Mouse (Mus musculus): ENCODE data around the gene Osbp.
A peak's percentile ranks its signal among the peaks of the same experiment; 100 is the strongest.
"Not testable (repeated sequence)": the region's sequence is repeated elsewhere in the genome, so short reads cannot be mapped to it uniquely, and the experiment has no call there.

The Osbp gene

DNA sequence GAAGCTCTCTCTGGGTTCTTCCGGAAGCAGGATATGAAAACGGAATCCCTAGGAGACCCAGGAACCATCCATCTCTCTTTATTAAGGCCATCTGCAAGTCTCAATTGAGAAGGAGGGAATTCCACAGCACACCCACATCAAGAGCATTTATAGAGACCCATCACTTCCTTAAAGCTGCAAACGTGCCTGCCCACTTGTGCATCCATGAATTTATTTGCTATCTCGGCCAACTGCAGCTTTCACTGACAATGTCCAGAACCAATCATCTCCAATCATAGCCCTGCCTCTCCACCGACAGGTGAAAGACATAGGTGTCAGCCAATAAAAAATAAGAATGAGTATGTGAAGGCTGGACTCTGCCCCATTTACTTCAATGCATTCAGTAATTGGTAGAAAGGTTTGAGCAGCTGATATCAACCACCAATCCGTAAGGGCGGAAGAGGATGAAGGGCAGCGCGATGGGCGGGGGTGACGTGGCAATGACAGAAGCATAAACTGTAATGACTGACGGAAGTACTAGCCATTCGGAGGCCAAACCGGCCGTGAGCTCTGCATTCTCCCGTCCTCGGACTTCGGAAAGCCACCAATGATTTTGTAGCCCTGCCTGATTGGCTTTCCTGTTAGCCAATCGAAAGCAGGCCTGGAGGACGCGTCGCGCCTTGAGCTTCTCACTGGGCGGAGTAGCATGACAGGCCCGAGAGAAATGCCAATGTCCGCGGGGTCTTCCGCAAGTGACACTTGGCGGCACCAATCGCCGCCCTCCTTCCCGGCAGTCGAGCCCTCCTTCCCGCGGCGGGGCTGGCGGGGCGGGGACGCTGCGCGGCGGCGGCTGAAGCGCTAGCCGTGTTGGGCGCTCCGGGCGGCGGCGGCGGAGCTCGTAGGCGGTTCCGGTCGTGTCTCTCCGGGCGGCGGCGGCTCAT is at the start of gene Osbp:
Osbp (plus strand) TSS at position 919 of the 920 bp plus-strand sequence.
- DNase-seq, result peak; percentile 99

DNA sequence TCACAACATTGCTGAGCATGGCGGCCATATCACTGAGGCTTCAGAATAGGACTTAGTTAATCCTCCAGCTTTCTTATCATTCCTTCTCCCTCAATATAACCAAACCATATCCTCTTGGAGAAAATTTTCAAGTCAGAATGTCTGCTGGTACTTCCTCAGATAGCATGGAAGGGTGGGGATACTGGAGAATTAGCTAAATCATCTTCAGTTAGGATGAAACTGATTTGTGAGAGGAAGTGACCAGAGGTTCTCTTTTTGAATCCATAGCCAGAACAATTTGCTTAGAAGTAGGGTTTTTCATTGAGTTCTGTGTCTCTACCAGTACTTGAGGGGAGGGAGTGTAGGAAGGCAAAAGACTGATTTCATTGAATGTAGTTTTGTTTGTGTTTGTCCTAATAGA is 43.7 kb upstream of the Osbp start:
- DNase-seq, result no peak

DNA sequence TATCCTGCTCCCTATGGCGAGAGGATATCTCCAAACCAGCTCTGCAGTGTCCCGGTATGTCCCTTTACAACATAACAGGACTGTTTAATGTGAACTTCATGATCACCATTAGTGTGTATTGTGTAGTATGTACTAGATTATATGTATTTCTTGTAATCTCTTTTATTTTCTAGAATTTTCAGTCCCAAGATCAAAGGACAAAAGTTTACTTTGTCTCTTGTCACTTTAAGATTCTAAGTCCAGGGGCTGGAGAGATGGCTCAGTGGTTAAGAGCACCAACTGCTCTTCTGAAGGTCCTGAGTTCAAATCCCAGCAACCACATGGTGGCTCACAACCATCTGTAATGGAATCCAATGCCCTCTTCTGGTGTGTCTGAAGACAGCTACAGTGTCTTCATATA is 43.2 kb upstream of the Osbp start:
- not testable (repeated sequence) for DNase-seq

DNA sequence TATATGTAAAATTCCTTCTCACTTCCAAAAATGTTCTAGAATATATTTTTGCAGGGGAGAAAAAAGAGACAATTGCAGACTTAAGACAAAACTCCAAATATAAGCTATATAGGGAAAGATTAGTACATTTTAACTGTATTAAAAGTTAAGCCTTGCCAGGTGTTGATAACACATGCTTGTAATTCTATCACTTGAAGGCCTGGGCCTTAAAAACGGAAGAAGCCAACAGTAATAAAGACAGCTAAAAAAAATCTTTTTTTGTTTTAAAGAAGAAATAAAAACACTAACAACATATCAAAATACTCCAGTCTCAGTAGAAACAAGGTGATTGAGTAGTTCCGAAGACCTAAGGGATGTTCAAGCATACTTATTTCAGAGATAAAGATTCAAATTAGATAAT is 39.4 kb upstream of the Osbp start:
- no peak for DNase-seq

DNA sequence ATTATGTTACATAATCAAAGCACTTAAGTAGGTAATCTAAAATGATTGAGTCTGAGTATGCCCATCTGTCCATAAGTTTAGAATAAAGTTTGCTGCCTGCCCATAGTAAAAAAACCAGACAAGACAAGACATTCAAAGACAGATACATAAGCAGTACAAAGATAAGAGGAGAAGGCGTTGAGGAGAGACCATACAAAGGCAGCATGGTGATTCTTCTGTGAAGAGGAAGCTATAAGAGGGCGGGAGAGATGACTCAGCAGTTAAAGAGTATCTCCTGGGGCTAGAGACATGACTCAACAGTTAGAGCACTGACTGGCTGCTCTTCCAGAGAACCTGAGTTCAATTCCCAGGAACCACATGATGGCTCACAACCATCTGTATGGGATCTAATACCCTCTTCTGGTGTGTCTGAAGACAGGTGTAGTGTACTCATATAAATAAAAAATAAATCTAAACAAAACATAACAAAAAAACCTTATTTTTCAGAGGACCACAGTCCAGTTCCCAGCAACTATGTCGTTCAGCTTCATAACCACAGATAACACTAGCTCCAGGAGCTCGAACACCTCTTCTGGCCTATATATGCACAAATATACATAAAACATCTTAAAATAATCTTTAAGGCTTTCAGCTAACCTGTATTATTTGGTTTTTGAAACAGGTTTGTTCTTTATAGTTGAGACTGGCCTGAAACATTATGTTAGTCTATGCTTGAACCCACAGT is 37.6 kb upstream of the Osbp start:
- DNase-seq, result peak; percentile 5

DNA sequence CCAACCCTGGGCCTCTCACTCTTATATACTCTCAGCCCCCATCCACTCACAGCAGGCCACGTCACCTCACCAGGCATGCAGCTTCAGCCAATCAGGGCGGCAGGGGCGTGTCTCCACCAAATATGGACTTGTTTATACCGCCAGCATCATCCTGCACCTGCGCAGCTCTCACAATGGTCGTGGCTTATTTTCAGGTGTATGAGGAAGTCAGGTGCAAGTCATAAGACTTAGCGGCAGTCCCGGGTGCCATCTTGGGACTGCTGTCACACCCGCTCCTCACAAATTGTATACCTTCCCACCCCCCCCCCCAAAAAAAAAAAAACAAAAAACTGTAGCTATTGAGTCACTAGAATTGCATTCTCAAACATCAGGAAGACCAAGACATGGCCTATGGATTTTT is 19.3 kb upstream of the Osbp start:
- DNase-seq, result not testable (repeated sequence)

DNA sequence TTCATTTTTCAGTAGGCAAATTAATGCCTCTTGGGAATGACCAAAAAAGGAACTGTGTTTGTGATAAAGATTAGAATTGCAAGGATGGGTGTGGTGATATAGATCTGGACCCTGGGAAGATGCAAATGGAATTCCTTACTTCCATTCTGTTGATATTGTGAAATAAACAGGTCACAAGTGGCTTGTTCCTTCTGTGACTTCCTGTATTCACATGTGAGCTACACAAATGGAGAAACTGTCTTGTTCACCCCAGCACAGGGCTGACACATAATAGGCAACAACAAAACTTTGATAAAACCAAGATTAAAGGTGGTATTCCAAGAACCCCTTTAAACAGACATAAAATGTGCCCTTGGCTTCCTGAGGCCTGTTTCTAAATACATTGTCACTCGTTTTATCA is 15.9 kb upstream of the Osbp start:
- no peak for DNase-seq

DNA sequence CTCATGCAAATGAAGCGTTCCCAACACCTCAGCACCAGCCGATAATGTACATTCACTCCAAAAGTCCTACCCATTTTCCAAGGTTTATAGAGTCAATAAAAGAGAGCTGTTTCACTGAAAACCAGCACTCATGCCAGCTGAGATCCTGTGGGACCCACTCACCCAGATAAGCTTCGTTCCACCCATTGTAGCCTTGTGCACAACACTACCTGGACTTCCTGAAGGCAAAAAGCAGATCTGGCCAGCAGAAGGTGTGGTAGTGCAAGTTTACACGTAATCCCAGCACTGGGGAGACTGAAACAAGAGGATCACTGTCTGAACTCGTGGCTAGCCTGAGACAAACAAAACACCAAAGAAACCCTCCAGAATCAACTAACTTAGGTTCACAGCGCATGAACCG is 15.0 kb upstream of the Osbp start:
- no peak for DNase-seq

DNA sequence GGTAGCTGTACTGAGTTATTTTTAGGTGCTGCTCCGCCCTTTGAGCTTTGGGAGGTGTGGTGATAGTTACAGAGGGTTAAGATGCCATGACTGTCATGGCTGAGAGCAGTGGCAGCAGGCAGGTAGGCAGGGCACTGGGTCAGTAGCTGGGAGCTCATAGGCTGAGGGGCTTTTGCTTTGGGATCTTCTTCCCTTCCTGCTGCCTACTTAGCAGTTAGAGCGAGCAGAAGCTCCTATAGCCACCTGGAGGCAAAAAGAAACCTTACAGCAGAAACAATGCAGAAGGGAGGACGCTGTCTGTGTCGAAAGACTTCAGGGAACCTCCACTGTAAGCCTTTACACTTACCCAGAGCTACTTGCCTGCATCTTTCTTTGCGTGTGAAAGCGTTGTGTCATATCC is 11.5 kb upstream of the Osbp start:
- DNase-seq, result no peak

DNA sequence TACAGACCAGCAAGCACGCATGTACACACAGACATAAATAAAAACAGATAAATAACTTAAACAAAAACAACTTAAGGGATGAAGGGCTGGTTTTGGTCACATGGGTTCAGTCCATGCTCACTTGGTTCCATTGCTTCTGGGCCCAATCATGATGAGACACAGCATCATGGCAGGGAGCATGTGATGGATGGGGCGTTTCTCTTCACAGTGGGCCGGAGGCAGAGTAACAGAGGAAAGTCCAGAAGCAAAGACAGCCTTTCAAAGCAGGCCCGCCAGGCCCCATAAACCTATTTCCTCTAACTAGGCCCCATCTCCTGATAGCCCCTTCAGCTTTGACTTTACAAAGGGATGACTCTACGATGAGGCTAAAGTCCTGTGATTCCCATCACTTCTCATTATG is 9.1 kb upstream of the Osbp start:
- DNase-seq, result no peak

DNA sequence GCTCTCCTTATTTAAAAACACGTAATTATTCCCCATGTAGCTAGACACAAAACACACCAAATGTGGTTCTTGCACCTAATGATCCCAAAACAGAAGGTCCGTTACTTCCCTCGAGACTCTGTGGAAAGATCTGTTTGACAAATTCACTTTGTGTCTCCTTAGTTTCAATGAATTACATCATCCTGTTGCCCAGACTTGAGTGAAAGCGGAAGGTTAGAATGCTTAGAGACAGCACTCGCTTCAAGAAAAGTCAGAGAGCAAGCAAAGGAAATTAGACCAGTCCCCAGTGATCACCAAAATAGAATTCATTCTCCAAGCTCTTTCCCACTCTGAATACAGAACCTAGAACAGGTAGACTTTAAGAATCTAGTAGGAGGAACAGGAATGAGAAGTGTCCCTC is 8.3 kb upstream of the Osbp start:
- no peak for DNase-seq

DNA sequence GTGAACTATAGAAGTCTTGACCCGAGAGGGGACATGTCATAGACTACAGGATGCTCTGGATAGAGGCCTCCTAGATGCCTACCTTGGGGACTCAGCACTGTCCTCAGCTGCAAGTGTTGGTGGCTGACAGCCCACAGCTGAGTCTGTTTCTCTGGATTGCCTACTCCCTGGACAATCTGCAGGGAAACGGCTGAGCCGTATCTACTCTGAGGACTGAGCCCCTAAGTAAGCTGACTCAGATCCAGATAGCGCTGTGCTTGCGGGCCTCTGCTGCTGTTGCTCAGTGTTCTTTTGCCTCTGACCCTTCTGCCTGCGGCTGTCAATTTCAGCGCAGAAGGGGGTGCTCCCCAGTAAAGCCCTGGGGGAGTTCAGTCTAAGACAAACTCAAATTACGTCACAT is 7.9 kb upstream of the Osbp start:
- no peak for DNase-seq

DNA sequence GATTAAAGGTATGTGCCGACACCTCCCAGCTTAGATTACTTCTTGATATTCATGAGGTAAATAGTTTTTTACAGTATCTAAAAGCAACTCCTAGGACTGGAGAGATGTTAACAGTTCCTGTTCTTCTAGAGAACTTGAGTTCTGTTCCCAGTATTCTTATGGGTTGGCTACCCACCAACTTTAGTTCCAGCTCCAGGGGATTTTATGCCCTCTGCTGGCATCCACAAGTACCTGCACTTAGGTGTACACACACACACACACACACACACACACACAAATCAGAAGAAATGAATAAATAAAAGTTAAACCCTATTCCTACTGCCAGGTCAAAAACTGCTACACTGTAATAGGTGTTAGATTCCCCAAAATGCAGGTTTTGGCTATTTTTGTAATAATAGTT is 1.5 kb upstream of the Osbp start:
- no peak for DNase-seq

DNA sequence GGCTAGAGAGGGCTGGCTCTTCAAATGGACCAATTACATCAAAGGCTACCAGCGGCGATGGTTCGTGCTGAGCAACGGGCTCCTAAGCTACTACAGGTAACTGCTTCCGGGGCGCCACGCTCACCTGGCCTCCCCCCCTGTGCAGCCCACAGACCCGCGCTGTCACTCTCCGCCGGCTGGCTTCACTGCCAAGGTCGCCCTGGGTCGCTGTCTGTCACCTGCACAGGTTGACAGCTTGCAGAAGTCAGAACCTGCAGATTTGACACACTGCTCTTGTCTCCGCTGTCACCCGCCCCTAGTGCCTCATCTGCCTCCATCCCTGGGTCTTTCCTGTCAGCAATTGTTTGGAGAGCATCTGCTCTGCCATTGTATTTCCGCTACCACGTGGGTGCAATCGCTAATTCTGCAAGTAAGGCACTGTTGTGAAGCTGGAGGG is 478 bp downstream of the Osbp start:
- DNase-seq, result peak; percentile 44

DNA sequence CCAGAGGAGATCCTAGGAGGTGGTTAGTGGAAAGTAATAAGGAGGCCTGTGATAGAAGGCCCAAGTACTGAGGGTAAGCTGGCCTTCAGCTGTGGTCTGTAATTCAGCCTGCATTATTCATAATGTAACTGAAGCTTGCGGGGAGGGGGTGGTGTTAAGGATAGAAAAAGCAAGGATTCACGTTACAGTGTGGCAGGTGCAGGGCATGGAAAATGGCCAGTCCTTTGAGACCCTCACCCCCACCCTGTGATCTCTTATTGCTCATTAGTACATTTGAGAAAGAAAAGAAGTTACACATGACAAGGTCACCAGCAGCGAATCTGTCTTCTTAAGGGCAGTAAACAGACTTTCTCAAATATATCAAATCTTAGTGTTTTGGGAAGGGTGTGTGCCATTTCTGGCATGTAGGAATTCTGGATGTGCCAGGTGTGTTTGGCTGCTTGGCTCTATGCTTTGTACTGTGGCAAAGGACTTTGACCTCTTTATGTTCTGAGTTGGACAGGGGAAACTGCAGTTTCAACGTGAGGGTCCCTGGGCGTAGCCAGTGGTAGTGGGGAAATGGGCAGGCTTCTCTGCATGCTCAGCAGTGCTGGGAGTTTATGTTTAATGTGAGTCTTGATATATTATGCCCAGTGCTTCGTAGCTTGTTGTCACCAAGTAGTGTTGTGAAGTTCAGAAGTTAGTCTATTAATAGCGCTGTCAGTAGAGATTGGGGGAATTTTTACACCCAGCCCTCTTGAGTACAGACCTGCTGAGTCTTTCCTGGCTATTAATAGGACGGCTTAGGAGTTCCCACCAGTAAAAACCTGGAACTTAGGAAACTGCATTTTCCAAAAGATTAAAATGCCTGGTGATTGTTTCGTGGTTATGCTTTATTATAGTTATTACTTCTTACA is 3.7 kb downstream of the Osbp start:
- no peak for DNase-seq

DNA sequence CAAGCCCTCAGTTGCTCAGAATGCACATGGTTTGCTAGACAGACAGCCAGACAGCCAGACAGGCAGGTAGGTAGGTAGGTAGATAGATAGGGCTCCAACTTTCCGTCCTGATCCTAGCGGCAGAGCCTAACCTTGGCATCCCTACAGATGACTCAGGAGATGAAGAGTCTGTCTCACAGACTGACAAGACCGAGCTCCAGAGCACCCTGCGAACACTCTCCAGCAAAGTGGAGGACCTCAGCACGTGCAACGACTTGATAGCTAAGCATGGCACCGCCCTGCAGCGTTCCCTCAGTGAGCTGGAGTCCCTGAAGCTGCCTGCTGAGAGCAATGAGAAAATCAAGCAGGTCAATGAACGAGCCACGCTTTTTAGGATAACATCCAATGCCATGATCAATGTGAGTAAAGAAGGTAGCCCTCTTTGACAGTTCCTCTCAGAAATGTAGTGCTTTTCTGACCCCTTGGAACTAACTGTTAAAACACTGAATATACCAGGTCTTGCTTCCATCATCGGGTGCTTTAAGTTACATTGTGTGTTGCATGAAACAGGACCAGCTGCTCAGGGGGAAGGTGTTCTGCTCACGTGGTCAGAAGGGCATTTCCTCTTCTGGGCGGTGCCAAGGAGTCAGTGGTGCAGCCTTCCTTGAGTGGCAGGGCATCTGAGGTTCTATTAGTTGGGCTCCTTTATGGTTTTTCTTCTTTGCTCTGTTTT is 7.9 kb downstream of the Osbp start:
- DNase-seq, result no peak

DNA sequence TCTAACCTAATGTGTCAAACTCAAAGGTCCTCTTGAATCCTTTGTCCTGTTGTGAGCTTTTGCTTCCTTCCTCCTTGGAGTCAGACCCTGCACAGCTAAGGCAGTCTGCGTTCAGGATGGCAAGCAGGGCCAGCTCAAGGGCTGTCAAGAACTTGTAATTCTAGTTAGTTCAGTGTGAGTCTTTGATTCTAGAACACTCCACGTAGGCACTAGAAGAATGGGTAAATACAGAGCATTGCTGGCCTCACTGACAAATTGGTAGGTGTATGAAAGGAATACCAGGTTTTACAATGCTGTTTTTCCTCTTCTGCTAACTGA is 8.4 kb downstream of the Osbp start:
- no peak for DNase-seq

DNA sequence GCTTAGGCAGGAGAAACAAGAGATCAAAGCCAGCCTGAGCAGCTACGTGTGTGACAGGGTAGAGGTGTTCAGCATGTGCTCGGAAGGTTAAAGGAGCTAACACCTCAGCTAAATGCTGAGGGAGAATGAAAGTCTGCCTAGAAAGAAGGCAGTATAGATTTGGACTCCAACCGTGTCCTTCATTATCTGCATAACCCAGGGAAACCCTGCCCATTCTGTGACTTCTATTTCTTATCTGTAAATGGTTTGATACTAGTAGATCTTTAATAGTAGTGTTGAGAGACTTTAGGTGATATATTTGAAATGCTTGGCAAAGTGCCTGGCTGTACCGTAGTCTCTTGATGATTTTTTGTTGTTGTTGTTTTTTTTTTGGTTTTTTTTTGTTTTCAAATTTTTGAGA is 9.9 kb downstream of the Osbp start:
- no peak for DNase-seq

DNA sequence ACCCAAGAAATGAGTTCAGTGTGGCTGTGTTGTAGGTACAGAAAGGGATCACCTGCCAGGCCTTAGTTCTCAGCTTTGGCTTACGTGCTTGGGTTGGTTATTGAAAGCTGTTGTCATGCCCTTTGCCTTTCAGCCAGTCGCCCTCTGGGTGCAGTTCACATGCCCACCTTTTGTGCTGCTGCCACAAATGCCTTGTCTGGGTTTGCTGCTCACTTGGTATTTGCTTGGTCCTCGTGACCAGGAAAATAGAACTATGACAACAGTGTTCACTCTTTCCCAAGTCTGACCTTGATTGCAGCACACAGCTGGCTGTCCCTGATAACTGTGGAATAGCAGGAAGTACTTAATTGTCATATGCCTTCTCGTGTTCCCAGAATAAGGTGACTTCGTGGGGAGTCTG is 11.6 kb downstream of the Osbp start:
- no peak for DNase-seq

DNA sequence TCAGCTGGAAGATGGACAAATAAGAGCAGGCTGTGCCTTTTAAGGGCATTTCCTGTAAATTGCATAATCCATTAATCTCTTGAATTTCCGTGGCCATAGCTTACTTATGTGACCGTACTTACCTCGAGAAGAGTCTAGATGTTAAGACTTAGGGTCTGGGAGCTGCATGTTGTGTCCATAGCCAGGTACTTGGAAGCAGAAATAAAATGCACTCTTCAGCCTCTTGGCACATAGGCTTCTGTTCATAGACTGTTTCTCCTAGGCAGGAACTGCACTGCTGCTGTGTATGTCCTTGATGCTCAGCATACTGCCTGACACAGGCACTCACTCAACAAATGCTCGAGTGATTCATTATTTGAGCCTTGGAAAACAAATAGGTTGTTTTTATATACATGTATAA is 14.7 kb downstream of the Osbp start:
- no peak for DNase-seq

DNA sequence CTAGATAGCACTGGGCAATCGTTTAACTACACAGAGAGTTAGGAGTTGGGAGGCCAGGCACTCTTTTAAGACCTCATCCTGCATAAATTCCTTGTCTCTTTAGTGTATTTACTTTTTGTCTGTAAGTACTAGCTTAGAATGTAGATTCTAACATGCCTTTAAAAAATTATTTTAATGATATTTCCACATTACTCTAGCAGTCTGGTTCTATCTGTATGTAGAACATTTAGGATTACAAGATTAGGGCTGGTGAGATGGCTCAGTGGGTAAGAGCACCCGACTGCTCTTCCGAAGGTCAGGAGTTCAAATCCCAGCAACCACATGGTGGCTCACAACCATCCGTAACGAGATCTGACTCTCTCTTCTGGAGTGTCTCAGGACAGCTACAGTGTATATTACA is 18.9 kb downstream of the Osbp start:
- not testable (repeated sequence) for DNase-seq

DNA sequence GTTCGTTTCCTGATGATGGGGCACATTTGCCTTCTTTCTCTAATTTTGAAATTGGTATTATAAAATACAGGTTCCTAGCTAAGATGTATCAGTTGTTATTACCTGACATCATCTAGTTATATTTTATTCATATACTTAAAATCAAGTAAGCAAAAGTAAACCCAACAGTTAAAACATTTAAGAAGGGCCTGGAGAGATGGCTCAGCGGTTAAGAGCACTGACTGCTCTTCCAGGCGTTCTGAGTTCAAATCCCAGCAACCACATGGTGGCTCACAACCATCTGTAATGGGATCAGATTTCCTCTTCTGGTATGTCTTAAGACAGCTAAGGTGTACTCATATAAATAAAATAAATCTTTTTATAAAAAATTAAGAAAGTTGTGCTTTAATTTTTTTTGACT is 22.1 kb downstream of the Osbp start:
- DNase-seq, result no peak

DNA sequence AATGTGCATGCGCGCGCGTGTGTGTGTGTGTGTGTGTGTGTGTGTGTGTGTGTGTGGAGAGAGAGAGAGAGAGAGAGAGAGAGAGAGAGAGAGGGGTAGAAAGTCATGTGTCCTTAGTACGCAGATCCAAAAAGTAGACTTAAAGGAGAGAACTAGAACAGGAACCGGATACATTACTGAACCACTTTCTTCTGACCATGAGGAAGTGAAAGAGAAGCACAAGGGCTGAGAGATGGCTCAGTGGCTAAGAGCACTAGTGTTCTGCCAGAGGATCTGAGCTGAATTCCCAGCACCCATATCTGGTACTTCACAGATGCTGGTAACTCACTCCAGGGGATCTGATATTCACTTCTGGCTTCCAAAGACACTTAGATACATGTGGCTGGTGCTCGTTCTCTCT is 23.6 kb downstream of the Osbp start:
- DNase-seq, result no peak
